Mouse (Mus musculus) naive thymus-derived CD4-positive, alpha-beta T cell, adult 5 months (primary cell): ENCODE measurements around the gene Ccdc7a. TPM values are rescaled to one million over a fixed set of nuclear protein-coding genes. Genes with fewer than 3 reads are reported as not detected.

Experiments used
- polyA plus RNA-seq: library from polyadenylated mRNA; unstranded; fragments of 100-300 nt; shearing (Covaris generic); gene quantifications from one replicate; pipeline ENCODE4 v1.2.1, GENCODE M21; 2017

Gene Ccdc7a
- polyA plus RNA-seq, result not detected

GRCm38 (mm10) chr8:129065417-129065816 is at the start of gene Ccdc7a:
Gene Ccdc7a, minus strand, starts transcription at chr8:129065517.

GRCm38 (mm10) chr8:129066834-129067233 is 1.5 kb upstream of the Ccdc7a start, which contains the start of gene Ccdc7b:
Gene Ccdc7b, plus strand, starts transcription at chr8:129067134.

GRCm38 (mm10) chr8:128798594-128798993 is 266.7 kb downstream of the Ccdc7a start, which contains the start of gene Gm3952:
Gene Gm3952, minus strand, starts transcription at chr8:128798694.

GRCm38 (mm10) chr8:128685507-128686428 is 379.5 kb downstream of the Ccdc7a start, which contains the start of gene Itgb1:
Gene Itgb1, plus strand, starts transcription at chr8:128685654.

Other genes starting within 250 kb of the Ccdc7a start
- gene Ccdc7b, start 1.6 kb upstream of the Ccdc7a start, polyA plus RNA-seq, result not detected
- gene Gm10999, start 66.1 kb upstream of the Ccdc7a start, polyA plus RNA-seq, result not detected
- 12.1 TPM for gene 2610044O15Rik8, start 168.9 kb upstream of the Ccdc7a start, polyA plus RNA-seq